Comparison of ENCODE assay signal across 8 mouse cellular contexts in genomic region chr7:4119344-4119902, GRCm38 (mm10). TPM values are rescaled to one million over a fixed set of nuclear protein-coding genes. Genes with fewer than 3 reads are reported as not detected.
A peak's percentile ranks its signal among the peaks of the same experiment; 100 is the strongest.
DNase-seq lines count a peak whose midpoint lies in the region; ATAC-seq lines count a peak whose summit lies in the region.

Gene Ttyh1, plus strand, starts transcription at chr7:4119408.

- peak; percentile 47; the same call in 1 of the 2 replicates for ATAC-seq in kidney, embryonic 15.5 days (replicated peaks; ENCODE audit: low FRiP score)
- peak; percentile 15; the same call in 1 of the 2 replicates for ATAC-seq in midbrain, embryonic 13.5 days
- no peak for ATAC-seq in erythroblast, adult 5-6 weeks (replicated peaks; ENCODE audit: low FRiP score, poor library complexity, severe bottlenecking)

- DNase-seq in kidney, adult 8-10 months: no peak
- DNase-seq in cerebellum, adult 8-10 months: peak; percentile 79
- DNase-seq in frontal cortex, postnatal 25 days (ENCODE audit: low spot score in 2 of 2): peak; percentile 56 to 74
- DNase-seq in layer of hippocampus, postnatal 25 days (ENCODE audit: extremely low spot score in 1 of 2, low spot score in 1 of 2): peak; percentile 75 to 82
- peak; percentile 34 for DNase-seq in thymus, postnatal 0 days (ENCODE audit: low spot score)

- H3K4me1 ChIP-seq in kidney, embryonic 15.5 days: peaks cover 18% of the 10 kb centered on the region
- H3K4me1 ChIP-seq in midbrain, embryonic 13.5 days (replicated peaks): peaks cover 56% of the 10 kb centered on the region

- H3K9me3 ChIP-seq in kidney, embryonic 15.5 days (replicated peaks): no peaks in the 10 kb centered on the region
- no peaks in the 10 kb centered on the region for H3K9me3 ChIP-seq in midbrain, embryonic 13.5 days

- H3K9ac ChIP-seq in kidney, embryonic 15.5 days: peak within 1 kb of the TSS; percentile 39; the same call in 1 of the 2 replicates
- H3K9ac ChIP-seq in midbrain, embryonic 13.5 days (replicated peaks): peak within 1 kb of the TSS; percentile 92

- peaks cover 40% of the 10 kb centered on the region for H3K27me3 ChIP-seq in kidney, embryonic 15.5 days
- no peaks in the 10 kb centered on the region for H3K27me3 ChIP-seq in midbrain, embryonic 13.5 days

- no peaks in the 10 kb centered on the region for H3K36me3 ChIP-seq in kidney, embryonic 15.5 days
- H3K36me3 ChIP-seq in midbrain, embryonic 13.5 days: no peaks in the 10 kb centered on the region

- peak within 1 kb of the TSS; percentile 47 for H3K4me3 ChIP-seq in kidney, embryonic 15.5 days (replicated peaks)
- H3K4me3 ChIP-seq in midbrain, embryonic 13.5 days (replicated peaks): peak within 1 kb of the TSS; percentile 76

- H3K4me2 ChIP-seq in kidney, embryonic 15.5 days: peak within 1 kb of the TSS; percentile 80
- H3K4me2 ChIP-seq in midbrain, embryonic 13.5 days (replicated peaks): peak within 1 kb of the TSS; percentile 80

- H3K27ac ChIP-seq in kidney, embryonic 15.5 days: no peak within 1 kb of the TSS
- H3K27ac ChIP-seq in midbrain, embryonic 13.5 days: peak within 1 kb of the TSS; percentile 94

- under 1% methylated on average over 36 of the region's 37 CpGs for WGBS in kidney, embryonic 15.5 days
- WGBS in midbrain, embryonic 13.5 days: 2% methylated on average over 25 of the region's 37 CpGs

RNA-seq across cellular contexts. Expression of gene Ttyh1, which starts in this region (rescaled TPM):
- polyA plus RNA-seq in kidney, embryonic 15.5 days (2015; fragmentation: Nextera tagmentation; extraction: Ambion mirVana): 2.1 and 3.0 TPM in 2 replicates
- total RNA-seq in layer of hippocampus, postnatal 25 days (2021): 100 to 1,000 TPM; 625 to 681 TPM
- 106 and 124 TPM in 2 replicates for polyA plus RNA-seq in midbrain, embryonic 13.5 days (2015; fragmentation: Nextera tagmentation; extraction: Ambion mirVana)
- polyA plus RNA-seq in thymus, postnatal 0 days (2015; fragmentation: Nextera tagmentation; extraction: Ambion mirVana): 0.76 and 0.96 TPM in 2 replicates
- total RNA-seq in erythroblast, adult 5-6 weeks (2015; ENCODE audit: low replicate concordance): not detected in 2 replicates
- total RNA-seq in erythroblast, adult 5-6 weeks (2017; ENCODE audit: low replicate concordance): 0.28 and 3.0 TPM in 2 replicates

Comparison
In these comparisons a context has a peak if more than half of its experiments do, and no peak if none do; other contexts are left out.
1. RNA of gene Ttyh1 (total RNA-seq): 625 to 681 TPM in layer of hippocampus, postnatal 25 days; 0.28 to 3.0 TPM in erythroblast, adult 5-6 weeks; every median in the first group is over 100 times any median in the second.
2. RNA of gene Ttyh1 (polyA plus RNA-seq): 106 to 124 TPM in midbrain, embryonic 13.5 days; 2.1 to 3.0 TPM in kidney, embryonic 15.5 days and 0.76 to 0.96 TPM in thymus, postnatal 0 days; every median in the first group is over 10 times any median in the second.
3. Peak in DNase-seq in thymus, postnatal 0 days; RNA of the gene not detected or under 1 TPM.
4. DNase-seq: peak in cerebellum, adult 8-10 months (single experiment), frontal cortex, postnatal 25 days (2 of 2) and layer of hippocampus, postnatal 25 days (2 of 2); none in kidney, adult 8-10 months (0 of 2).